Mouse (Mus musculus) mesoderm, embryonic 11.5 days (tissue): Measurements from ENCODE around the gene Ccdc148.

Experiments used
- DNase-seq: peaks from one replicate; pipeline ENCODE4 v3.0.0-alpha.2; 2012; ENCODE audit warnings: low read depth, low spot score

Ccdc148 gene

DNA sequence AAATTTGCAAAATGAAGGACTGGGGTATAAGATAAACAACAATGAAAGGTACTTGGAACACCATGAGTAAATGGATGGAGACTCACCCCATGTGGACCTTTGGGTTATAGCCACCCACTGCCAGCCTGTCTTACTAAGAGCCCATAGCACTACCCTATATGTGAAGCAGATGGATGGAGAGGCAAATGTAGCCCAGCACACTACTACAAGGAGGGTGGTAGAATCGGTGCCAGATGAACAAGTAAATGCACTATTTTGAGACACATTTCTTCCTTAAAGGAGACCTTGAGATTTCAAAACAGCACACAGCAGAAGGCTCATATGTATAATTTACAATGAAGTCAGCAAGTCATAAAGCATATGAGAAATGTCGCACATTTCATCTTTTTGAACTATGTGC lies 234.9 kb downstream of the Ccdc148 start:
- no peak for DNase-seq

DNA sequence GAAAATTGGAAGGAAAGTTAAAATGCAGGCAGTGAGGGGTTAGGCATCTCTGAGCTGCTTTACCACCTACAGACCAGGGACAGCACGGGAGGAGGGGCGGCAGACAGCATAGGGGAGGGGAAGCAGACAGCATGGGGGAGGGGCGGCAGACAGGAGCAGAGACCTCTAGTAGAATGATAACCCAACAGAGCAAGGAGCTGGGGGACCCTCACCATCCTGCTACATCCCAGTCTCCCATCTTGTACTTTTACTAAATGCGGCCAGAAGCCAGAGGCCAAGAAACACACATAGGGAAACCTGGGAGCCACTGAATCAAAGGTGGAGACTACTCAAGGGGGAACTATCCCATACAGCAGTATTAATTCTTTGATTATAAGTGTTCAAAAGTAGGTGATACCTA lies 242.1 kb downstream of the Ccdc148 start:
- no peak for DNase-seq

- no peak for DNase-seq
Measured at GRCm38 (mm10) chr2:58912339-58912738, 248.1 kb downstream of the Ccdc148 start.

DNA sequence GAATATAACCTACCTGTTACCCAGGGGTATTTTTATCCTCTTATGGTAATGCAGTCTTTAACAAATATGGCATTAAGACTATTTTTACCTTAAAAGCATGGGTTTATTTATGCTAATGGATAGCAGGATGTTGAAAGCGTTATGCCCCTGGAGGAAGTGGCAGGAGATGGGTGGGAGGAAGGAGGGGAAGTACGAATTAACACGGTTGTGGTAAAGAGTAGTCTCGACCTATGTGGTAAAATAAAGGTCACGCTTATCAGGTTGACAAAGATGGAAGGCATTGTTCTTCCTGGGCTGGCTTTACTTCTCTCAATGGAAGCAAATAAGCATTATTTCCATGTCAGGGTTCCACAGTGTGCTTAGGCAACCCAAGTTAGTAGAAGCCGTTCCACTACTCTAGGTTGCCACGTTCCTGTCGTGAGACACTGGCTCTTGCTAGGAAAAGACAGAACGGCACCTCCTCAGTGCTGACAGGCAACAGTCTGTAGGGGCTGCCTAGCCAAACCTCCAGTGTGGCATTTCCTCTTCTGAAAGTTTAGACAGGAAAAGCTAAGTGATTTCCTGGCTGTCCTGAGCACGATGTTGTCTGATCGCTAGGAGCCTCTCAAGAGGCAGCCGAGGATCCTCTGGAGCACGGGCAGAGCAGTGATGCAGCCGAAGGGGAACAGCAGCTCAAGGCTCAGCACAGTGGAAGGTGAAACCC lies 253.5 kb downstream of the Ccdc148 start:
- peak; percentile 4 for DNase-seq

- DNase-seq = no peak
Measured at GRCm38 (mm10) chr2:58905057-58905456, 255.4 kb downstream of the Ccdc148 start.

DNA sequence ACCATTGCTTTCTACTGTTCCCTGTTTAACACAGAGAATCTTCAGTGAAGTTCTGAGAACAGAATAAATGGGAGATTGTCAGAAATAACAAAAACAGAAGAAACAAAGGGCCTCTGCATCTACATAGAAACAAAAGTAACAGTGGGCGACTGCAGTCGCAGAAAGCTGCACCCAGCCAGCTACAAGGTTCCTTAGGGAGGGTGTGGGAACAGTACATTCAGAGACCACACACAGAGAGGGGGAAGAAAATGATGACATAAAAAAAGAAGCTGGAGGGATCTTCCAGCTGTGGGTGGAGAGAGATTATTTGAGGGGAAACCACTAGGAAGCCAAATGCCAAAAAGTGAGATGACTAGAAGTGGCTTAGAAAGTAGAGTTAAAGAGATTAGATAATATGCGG lies 280.6 kb downstream of the Ccdc148 start:
- no peak for DNase-seq

DNA sequence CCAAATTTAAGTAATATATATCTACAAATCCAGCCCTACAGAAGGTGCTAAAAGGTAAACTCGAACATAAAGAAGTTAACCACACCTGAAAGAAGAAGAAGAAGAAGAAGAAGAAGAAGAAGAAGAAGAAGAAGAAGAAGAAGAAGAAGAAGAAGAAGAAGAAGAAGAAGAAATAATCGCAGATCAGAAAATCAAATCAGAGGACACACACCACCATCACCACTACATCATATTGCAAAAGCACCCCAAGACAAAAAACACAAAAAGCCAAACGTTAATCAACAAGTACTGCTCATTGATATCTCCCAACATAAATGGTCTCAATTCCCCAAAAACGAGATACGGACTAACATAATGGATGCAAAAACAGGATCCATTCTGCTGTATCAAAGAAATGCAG lies 301.3 kb downstream of the Ccdc148 start, which contains the start of gene Gm11099:
Gm11099 (plus strand) TSS at position 301 of the 400 bp plus-strand sequence.
- no peak for DNase-seq

DNA sequence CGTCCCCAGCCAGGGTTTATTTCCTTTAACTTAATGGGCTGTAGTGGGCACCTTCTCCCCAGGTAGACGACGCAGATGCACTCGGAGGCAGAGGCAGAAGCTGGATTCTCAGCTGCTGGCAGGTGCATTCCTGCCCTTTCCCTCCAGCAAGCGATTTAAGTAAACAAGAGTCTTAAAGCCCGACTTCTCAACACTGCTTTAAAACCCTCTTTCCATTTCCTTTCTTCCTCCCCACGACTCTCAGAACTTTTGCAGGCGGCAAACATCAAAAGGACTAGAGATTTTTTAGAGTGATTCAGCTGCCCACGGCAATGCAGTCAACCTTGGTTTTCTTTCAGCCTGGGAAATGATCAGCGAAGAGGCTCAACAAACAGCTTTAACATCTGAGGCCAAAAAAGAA lies 316.0 kb downstream of the Ccdc148 start:
- DNase-seq = no peak

- no peak for DNase-seq
Measured at GRCm38 (mm10) chr2:58842443-58842842, 318.0 kb downstream of the Ccdc148 start.

GRCm38 (mm10) chr2:58841021-58841420 lies 319.5 kb downstream of the Ccdc148 start:
- no peak for DNase-seq

GRCm38 (mm10) chr2:58832253-58832980 lies 328.1 kb downstream of the Ccdc148 start:
- DNase-seq = no peak

DNA sequence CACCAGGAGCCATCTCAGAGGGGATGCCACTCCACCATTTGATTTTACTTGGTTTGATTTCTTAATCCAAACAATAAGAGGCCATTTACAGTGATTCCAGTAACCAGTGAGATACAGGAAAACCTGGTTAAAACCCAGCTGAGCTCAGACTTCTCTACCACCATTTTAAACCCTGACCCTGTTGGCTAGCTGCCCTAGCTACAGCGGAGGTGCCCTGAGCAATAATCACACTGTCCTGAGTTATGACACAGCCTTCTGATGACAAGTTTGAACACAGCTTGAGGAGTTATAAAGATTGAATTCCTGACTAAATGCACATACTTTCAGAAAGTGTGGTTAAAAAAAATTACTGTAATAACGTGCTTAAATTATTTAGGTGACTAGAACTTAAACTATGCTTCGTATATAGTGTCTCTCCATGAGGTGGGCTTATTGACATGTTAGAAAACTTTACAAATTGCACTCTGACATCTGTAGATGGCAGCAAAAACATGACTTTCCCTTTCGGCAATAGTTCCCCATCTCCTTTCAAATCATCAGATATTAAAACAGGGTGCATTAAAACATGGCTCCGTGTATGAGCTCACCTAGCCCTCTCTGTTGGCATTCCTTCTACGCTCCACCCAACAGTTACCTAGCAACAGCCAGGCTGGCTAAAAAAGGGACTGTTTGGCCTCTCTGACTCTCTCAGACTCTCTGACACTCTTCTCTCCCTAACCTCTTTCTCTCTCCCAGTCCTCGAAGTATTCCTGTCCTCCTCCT lies 330.3 kb downstream of the Ccdc148 start:
- no peak for DNase-seq

DNA sequence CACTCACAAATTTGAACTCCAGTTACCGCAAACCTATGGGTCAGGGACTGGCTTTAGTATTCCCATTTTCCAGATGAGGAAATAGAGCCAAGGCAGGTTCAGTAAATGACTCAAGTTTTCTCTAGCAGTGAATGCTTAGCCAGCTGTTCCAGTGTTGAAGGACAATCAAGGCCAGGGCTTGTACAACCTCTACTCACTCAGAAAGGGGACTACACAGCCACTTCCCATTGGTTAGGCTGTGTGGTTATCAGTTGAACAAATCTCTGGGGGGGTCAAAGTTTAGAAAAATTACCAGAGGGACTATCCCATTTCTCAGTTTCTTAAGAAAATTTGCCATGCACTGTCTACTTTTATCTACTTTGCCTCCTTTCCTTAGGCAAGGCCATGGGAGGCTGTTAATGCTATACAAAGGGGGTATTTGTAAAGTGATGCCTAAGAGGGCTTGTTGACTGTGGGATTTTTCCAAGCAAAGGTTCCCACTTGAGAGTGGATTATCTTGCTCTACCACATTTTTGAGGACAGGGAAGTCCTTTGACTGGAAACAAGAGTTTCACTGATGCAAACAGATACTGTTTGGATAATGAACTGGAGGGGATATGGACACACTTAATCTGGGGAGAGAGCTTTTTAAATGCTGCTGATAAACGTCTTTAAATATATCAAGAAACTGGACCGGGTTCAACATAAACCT lies 331.4 kb downstream of the Ccdc148 start:
- DNase-seq = no peak

DNA sequence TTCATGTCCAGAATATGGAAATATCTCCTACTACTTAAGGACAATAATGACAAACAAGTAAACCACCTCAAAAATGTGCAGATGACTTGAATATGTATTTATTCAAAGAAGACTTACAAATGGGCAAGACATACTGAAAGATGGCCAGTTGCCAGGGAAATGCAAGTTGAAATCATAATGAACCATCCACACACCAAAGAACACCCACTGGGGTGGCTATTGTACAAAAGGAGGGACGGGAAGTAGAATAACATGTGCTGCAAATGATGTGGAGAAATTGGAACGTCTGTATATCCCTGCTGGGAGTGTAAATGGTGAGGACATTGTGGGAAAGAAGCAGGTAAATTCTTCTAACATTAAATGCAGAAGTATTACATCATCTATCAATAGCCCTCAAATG lies 347.5 kb downstream of the Ccdc148 start:
- DNase-seq = no peak

DNA sequence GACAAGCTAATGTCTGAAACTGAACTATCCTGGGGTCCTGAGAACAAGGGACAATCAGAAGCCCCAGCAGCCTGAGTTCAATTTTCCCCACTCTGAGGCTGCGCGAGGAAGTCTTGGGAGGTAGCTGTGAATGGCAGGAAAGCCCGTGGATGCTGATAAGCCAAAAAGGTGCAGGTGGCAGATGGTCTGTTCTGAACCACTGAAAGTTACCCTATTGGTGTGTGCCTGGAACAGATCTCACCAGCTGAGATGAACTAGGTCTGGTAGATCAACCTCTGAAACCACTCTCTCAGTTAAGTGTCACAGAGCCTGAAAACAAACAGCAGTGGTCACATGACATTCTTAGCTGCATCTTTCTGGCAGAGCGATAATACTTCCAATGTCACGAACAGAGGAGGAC lies 360.9 kb downstream of the Ccdc148 start:
- DNase-seq = no peak

DNA sequence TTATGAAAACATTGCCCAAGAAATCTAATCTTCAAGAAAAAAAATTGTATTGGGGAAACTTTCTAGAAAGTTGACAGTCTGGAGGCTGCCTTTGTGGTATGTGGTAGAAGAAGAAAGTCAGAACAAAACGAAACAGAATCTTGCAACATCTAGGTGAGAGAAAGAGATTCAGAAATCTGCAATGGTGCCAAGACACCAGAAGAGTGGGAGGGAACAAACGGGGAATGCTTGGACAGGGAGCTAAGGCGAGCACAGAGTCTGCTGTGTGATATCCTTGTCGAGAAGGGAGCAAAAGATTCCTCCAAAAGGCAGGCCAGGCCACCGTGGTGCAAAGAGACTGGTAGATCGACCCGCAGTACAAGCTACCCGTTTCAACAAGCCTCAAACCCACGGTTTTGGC lies 361.4 kb downstream of the Ccdc148 start:
- DNase-seq = no peak

DNA sequence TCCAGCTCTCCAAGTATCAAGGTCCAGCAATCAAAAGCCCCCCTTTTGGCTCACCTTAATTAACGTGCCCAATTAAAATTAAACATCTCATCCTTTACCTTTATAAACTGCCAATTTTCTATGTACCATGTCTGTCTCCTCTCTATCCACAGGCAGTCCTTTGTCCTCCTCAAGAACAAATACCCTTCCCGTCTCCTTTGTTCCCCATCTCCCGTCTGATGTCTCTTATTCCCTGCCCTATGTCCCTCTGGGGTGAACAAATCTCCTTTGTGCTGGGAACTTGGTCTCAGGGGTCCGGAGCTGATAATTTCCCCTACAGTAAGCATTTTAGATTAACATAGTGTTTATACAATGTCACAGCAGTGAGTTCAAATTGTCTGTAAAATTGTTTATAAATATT lies 363.0 kb downstream of the Ccdc148 start:
- peak; percentile 25 for DNase-seq

DNA sequence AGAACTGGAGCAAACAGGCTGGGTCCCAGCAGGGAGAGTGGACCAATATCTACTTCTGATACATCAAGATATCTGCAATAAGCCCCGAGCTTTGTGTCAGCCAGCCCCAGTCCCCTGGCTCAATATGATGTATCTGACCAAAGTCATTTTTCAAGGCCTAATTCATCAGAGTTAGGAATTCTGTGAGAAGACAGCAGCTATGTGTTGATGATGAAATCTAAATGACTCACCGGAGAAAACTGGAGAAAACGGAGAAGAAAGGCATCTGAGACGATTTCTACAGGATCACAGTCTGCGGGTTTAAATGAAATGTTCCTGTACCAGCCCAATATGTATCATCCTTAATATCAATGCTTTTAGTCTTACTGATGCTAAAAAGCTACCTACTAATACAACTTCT lies 365.1 kb downstream of the Ccdc148 start:
- no peak for DNase-seq

- DNase-seq = no peak
Measured at GRCm38 (mm10) chr2:58794489-58794888, 366.0 kb downstream of the Ccdc148 start.

DNA sequence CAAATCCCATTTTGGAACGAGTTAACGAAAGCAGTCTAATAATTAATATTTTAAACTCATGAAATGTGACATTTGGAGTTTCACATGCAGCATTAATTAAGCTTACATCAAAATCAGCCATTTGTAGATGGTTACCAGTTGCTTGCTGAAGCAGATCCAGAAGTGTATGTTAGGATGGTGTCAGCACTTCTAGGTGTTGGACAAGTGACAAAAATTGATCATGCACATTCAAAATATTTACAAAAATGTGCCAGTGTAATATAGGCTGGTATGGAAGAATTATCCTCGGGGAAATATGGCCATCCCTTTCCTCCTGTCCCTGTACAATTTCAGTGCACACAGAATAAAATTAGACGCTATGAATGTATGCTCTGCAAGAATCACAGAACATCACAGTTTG lies 370.1 kb downstream of the Ccdc148 start:
- DNase-seq = no peak

DNA sequence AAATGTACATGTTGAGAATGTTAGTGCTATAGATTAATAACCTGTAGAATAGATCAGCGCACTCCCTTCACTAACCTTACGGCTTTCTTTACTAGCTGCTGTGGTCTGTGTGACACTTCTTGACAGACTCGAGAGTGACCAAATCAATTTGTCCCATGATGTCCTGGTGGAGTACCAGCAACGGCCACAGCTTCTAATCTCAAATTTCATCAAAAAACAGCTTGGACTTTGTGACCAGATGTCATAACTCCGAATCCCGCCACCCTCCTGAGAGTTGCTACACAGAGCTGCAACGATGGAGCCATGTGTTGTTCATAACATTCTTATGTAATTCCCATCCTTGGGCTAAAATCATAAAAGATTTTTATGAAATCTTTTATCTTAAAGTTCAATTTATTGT lies 370.5 kb downstream of the Ccdc148 start:
- DNase-seq = no peak

DNA sequence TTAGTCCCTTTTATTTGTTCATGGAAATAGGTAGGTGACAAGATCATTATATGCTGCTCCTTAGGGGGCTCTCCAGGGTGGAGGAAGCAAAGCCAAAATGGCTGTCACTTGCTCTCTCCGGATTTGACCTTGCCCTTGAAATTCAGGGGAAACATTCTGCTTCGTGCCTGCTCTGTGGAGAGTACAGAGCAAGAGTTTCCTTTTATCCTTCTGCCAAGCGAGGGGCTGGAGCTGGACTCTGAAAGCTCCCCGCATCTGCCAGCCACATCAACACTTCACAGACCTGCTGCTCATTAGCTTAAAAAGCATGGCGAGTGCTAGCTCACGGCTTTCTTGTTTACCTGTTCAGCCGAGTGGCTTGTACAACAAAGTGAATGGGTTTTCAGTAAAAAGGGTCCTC lies 373.1 kb downstream of the Ccdc148 start:
- no peak for DNase-seq
